Mouse (Mus musculus) layer of hippocampus, adult 2 months (tissue): ENCODE data around the gene Calca. TPM values are rescaled to one million over a fixed set of nuclear protein-coding genes. Genes with fewer than 3 reads are reported as not detected.
A peak's percentile ranks its signal among the peaks of the same experiment; 100 is the strongest.
"Not testable (repeated sequence)": the region's sequence is repeated elsewhere in the genome, so short reads cannot be mapped to it uniquely, and the experiment has no call there.

Experiments used
- DNase-seq, 2 experiments: peaks; one replicate each; pipeline ENCODE4 v3.0.0; 2022; ENCODE audit warnings: low spot score in 2 of 2
- H3K27ac ChIP-seq: fragments of 200-600 bp; 2 replicates; pipeline ENCODE4 v1.8.1; 2022
- H3K4me3 ChIP-seq: fragments of 200-600 bp; 2 replicates; pipeline ENCODE4 v1.8.1; 2022; ENCODE audit warnings: mild to moderate bottlenecking
- CTCF ChIP-seq: fragments of 200-600 bp; conservative IDR thresholded peaks from 2 replicates; pipeline ENCODE4 v1.8.1; 2022; ENCODE audit warnings: antibody characterized with exemption, mild to moderate bottlenecking, moderate library complexity
- long read RNA-seq, 2 experiments: library from polyadenylated mRNA; stranded (forward); transcript quantifications; one replicate each; pipeline ENCODE4 v2.0.0; 2021; ENCODE audit warnings: borderline mapping rate in 2 of 2
- total RNA-seq, 2 experiments: library from RNA; stranded (reverse); gene quantifications; 2 replicates each; pipeline ENCODE4 v1.2.3; 2021

The Calca gene
- 1 to 10 TPM; 1.0 to 1.2 TPM for total RNA-seq
- long read RNA-seq, experiment 1, result 0 reads
- long read RNA-seq, experiment 2, partial matches to known transcripts, result 0 of 1 reads
- long read RNA-seq, experiment 2, other reads (novel, unspliced or antisense), result 0 of 1 reads

DNA sequence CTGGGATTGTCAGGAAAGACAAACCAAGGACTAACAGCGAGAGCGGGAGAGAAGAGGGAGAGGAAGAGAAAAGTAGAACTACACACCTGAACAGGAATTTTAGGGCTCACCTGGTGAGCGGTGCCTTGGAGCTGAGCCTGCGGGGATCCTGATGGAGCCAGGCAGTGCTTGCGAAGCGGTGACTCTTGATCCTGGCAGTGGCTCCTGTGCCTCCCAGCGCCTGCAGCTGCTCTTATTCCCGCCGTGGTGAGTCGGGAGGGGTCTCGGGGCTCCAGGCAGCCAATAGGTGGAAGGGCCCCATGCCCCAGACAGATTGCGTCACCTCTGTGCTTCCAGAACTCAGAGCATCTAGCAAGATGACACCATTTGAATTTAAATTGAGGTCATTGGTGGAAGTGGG lies at the start of gene Calca:
Calca (minus strand) TSS at position 256 of the 400 bp plus-strand sequence.
- no peak for TF ChIP-seq CTCF
- H3K4me3 ChIP-seq, result peak within 1 kb of the TSS; percentile 53
- DNase-seq, result no peak

GRCm38 (mm10) chr7:114672697-114673096 lies 36.5 kb upstream of the Calca start:
- no peak overlapping the region for H3K4me3 ChIP-seq
- H3K27ac ChIP-seq, result no peak overlapping the region
- DNase-seq, result peak; percentile 17 to 41
- TF ChIP-seq CTCF, result peak; percentile 81

More for the DNA sequence above, at the start of gene Calca:
- H3K27ac ChIP-seq, result no peak within 1 kb of the TSS

- no peak overlapping the region for H3K4me3 ChIP-seq
- no peak for DNase-seq
- TF ChIP-seq CTCF, result no peak
- no peak overlapping the region for H3K27ac ChIP-seq
Measured at GRCm38 (mm10) chr7:114671405-114671804, 35.2 kb upstream of the Calca start.

DNA sequence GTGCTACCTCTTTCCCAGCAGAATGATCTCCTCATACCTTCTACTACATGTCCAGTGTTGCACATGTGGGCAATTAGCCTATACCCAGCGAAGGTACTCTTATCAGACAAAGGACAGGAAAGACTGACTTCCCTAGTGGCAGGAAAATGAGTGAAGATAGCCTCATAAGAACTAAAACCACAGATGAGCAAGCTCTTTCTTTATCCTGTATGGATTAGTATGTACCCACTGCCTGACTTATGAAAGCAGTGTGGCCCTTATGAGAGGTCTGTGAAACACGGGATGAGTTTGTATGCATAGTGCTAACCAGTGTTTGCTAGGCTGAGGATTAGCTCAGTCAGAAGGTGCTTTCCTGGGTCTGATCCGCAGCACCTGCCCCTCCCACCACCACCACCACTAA lies 13.6 kb upstream of the Calca start:
- H3K27ac ChIP-seq, result no peak overlapping the region
- no peak overlapping the region for H3K4me3 ChIP-seq
- DNase-seq, result no peak
- TF ChIP-seq CTCF, result no peak

- H3K4me3 ChIP-seq, result no peak overlapping the region
- TF ChIP-seq CTCF, result peak; percentile 46
- no peak for DNase-seq
- no peak overlapping the region for H3K27ac ChIP-seq
Measured at GRCm38 (mm10) chr7:114648791-114649190, 12.6 kb upstream of the Calca start.

GRCm38 (mm10) chr7:114635569-114636101 lies 522 bp downstream of the Calca start:
- Histone ChIP-seq H3K27ac (no peak overlapping the region), H3K4me3 (peak overlapping the region; percentile 53)
- peak; percentile 15 to 39 for DNase-seq
- TF ChIP-seq CTCF, result peak; percentile 84

GRCm38 (mm10) chr7:114634386-114634785 lies 1.8 kb downstream of the Calca start:
- TF ChIP-seq CTCF, result no peak
- Histone ChIP-seq H3K4me3 (no peak overlapping the region), H3K27ac (no peak overlapping the region)
- no peak for DNase-seq

DNA sequence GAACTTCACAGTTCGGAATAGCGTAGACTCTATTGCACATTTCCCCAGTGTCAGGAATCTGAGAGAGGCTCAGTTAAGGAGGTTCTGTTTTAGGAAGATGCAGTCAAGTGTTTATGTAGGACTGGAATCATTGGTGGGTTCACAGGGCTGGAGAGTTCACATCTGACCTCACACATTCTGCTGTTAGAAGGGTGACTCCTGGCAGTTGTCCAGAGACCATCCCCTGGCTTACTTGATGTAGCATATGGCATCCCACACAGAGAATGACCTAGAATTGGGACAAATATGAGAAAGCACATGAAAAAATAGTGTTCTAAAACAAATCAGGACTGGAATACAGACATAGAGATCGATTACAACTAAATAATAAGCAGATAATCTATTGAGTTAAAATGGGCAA lies 10.2 kb downstream of the Calca start:
- Histone ChIP-seq H3K27ac (no peak overlapping the region), H3K4me3 (no peak overlapping the region)
- no peak for TF ChIP-seq CTCF
- DNase-seq, result no peak

DNA sequence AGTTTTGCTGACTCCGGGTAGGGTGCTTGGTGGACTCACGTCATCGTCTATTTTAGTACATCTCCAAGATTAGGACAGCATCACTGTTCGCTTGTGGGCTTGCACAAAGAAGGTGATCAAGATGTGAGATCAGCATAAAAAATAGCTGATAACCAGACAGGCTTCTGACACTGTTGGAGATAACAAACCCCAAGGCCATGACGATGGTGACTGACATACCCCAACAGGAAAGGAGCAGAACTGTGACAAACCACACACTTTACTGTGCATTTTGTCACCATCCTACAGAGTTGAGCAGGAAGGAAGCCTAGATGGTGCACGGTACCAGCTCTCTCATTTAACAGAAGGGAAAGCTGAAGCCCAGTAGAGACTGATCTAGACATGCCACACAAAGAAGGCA lies 19.4 kb downstream of the Calca start:
- Histone ChIP-seq H3K4me3 (no peak overlapping the region), H3K27ac (no peak overlapping the region)
- TF ChIP-seq CTCF, result no peak
- DNase-seq, result no peak

- DNase-seq, H3K27ac ChIP-seq: not testable (repeated sequence)
Measured at GRCm38 (mm10) chr7:114594391-114594790, 41.8 kb downstream of the Calca start.

GRCm38 (mm10) chr7:114582441-114582840 lies 53.7 kb downstream of the Calca start:
- TF ChIP-seq CTCF, result no peak
- no peak overlapping the region for H3K4me3 ChIP-seq
- no peak overlapping the region for H3K27ac ChIP-seq
- no peak for DNase-seq

More at GRCm38 (mm10) chr7:114594391-114594790, 41.8 kb downstream of the Calca start:
- not testable (repeated sequence) for H3K4me3 ChIP-seq

Other genes starting within 250 kb of the Calca start
- gene Pde3b, start 221.1 kb downstream of the Calca start, total RNA-seq, result 1 to 10 TPM; 8.3 to 8.9 TPM
- gene Cyp2r1, start 73.4 kb downstream of the Calca start, total RNA-seq, result 1 to 10 TPM; 2.0 to 2.2 TPM
- under 1 TPM in 1 of 2 experiments, not detected in 1; 0.71 TPM for gene Calcb, start 82.3 kb upstream of the Calca start, total RNA-seq
- 1 to 10 TPM; 3.7 to 4.6 TPM for gene Insc, start 107.3 kb upstream of the Calca start, total RNA-seq